Mouse (Mus musculus) intestine, embryonic 14.5 days (tissue): ENCODE results near the gene Pgs1. TPM values are rescaled to one million over a fixed set of nuclear protein-coding genes. Genes with fewer than 3 reads are reported as not detected.
A peak's percentile ranks its signal among the peaks of the same experiment; 100 is the strongest.

Experiments
- ATAC-seq: fragments of 200-750 bp; cut with Nextera tagmentation; replicated peaks from 2 replicates; pipeline ENCODE4 v1.8.0; 2017; ENCODE audit warnings: low read depth, moderate number of reproducible peaks, moderate TSS enrichment, moderate library complexity; ENCODE audit not compliant: low FRiP score, low TSS enrichment
- DNase-seq: peaks from one replicate; pipeline ENCODE4 v3.0.0-alpha.2; 2018; ENCODE audit warnings: low spot score
- H3K27ac ChIP-seq: fragments of 300-500 bp; sonication (generic); 2 replicates; pipeline ENCODE4 v1.5.1; 2014; ENCODE audit warnings: low read depth, mild to moderate bottlenecking, control low read depth
- H3K27me3 ChIP-seq: fragments of 300-500 bp; sonication (generic); replicated peaks from 2 replicates; pipeline ENCODE4 v1.6.1; 2014; ENCODE audit warnings: low read length, control low read depth; ENCODE audit not compliant: control insufficient read depth, insufficient read depth
- H3K36me3 ChIP-seq: fragments of 300-500 bp; sonication (generic); 2 replicates; pipeline ENCODE4 v1.6.1; 2014; ENCODE audit warnings: low read length, control low read depth; ENCODE audit not compliant: control insufficient read depth, insufficient read depth
- H3K4me1 ChIP-seq: fragments of 300-500 bp; sonication (generic); replicated peaks from 2 replicates; pipeline ENCODE4 v1.6.1; 2014; ENCODE audit warnings: low read length, control low read depth, mixed read lengths; ENCODE audit not compliant: control insufficient read depth, insufficient read depth
- H3K4me2 ChIP-seq: fragments of 300-500 bp; sonication (generic); 2 replicates; pipeline ENCODE4 v1.6.1; 2014; ENCODE audit warnings: low read length
- H3K4me3 ChIP-seq: fragments of 300-500 bp; sonication (generic); 2 replicates; pipeline ENCODE4 v1.5.1; 2014; ENCODE audit warnings: low read depth, low read length, control low read depth, mixed read lengths
- H3K9ac ChIP-seq: fragments of 300-500 bp; sonication (generic); 2 replicates; pipeline ENCODE4 v1.6.1; 2014; ENCODE audit warnings: mild to moderate bottlenecking, low read length
- H3K9me3 ChIP-seq: fragments of 300-500 bp; sonication (generic); 2 replicates; pipeline ENCODE4 v1.6.1; 2016; ENCODE audit warnings: low read length, control low read depth; ENCODE audit not compliant: control insufficient read depth
- WGBS: fragments of 180-500 bp; shearing (Covaris S2); extraction: QIAGEN DNeasy Blood & Tissue Kit; methylation state at CpG from one replicate; pipeline ENCODE4 v1.1.7; 2014; 5-methylcytosine and 5-hydroxymethylcytosine counted together
- polyA plus RNA-seq: library from polyadenylated mRNA; unstranded; fragments of >200 nt; fragmentation: Nextera tagmentation; extraction: Ambion mirVana; gene quantifications from 2 replicates; pipeline ENCODE4 v1.2.1, GENCODE M21; 2014

Pgs1 gene
- polyA plus RNA-seq, 1 experiment from 2014 or later, result 31.6 TPM

- no peak overlapping the region for H3K4me2 ChIP-seq
- DNase-seq (no peak), ATAC-seq (no peak)
- peaks cover 17% of the 10 kb centered on the region for H3K4me1 ChIP-seq
- no peak overlapping the region for H3K27ac ChIP-seq
- no peak overlapping the region for H3K4me3 ChIP-seq
- WGBS, result 55% methylated on average over 4 of the region's 5 CpGs
- no peaks in the 10 kb centered on the region for H3K9me3 ChIP-seq
- no peak overlapping the region for H3K9ac ChIP-seq
- no peaks in the 10 kb centered on the region for H3K27me3 ChIP-seq
- H3K36me3 ChIP-seq, result no peaks in the 10 kb centered on the region
Measured at GRCm38 (mm10) chr11:117977694-117978360, 8.3 kb upstream of the Pgs1 start.

- ATAC-seq, result no peak
- Histone ChIP-seq H3K9me3 (no peaks in the 10 kb centered on the region), H3K27ac (no peak overlapping the region), H3K36me3 (no peaks in the 10 kb centered on the region), H3K4me2 (no peak overlapping the region), H3K4me1 (peaks cover 13% of the 10 kb centered on the region), H3K9ac (no peak overlapping the region), H3K4me3 (no peak overlapping the region), H3K27me3 (no peaks in the 10 kb centered on the region)
- 58% methylated on average over 7 of the region's 7 CpGs for WGBS
- DNase-seq, result no peak
Measured at GRCm38 (mm10) chr11:117979388-117979787, 6.7 kb upstream of the Pgs1 start.

- 49% methylated on average over 5 of the region's 5 CpGs for WGBS
- no peak overlapping the region for H3K4me3 ChIP-seq
- no peak for DNase-seq
- H3K9me3 ChIP-seq, result no peaks in the 10 kb centered on the region
- no peaks in the 10 kb centered on the region for H3K27me3 ChIP-seq
- no peaks in the 10 kb centered on the region for H3K36me3 ChIP-seq
- no peak overlapping the region for H3K9ac ChIP-seq
- no peak overlapping the region for H3K4me2 ChIP-seq
- no peak overlapping the region for H3K27ac ChIP-seq
- no peak for ATAC-seq
- H3K4me1 ChIP-seq, result peaks cover 2% of the 10 kb centered on the region; the same call in 1 of the 2 replicates
Measured at GRCm38 (mm10) chr11:117982426-117982825, 3.7 kb upstream of the Pgs1 start.

GRCm38 (mm10) chr11:117983770-117984169, 2.3 kb upstream of the Pgs1 start:
- Histone ChIP-seq H3K4me2 (no peak overlapping the region), H3K9ac (no peak overlapping the region), H3K27me3 (no peaks in the 10 kb centered on the region), H3K27ac (no peak overlapping the region), H3K9me3 (no peaks in the 10 kb centered on the region), H3K4me1 (peaks cover 10% of the 10 kb centered on the region), H3K4me3 (no peak overlapping the region), H3K36me3 (no peaks in the 10 kb centered on the region)
- DNase-seq (no peak), ATAC-seq (no peak)
- WGBS, result 65% methylated on average over 7 of the region's 7 CpGs

GRCm38 (mm10) chr11:117987032-117987451, 950 bp downstream of the Pgs1 start:
- under 1% methylated on average over 32 of the region's 32 CpGs for WGBS
- peak; percentile 73 for DNase-seq
- no peaks in the 10 kb centered on the region for H3K9me3 ChIP-seq
- no peaks in the 10 kb centered on the region for H3K36me3 ChIP-seq
- ATAC-seq, result peak; percentile 73
- H3K27me3 ChIP-seq, result no peaks in the 10 kb centered on the region
- peak overlapping the region; percentile 19; the same call in 1 of the 2 replicates for H3K27ac ChIP-seq
- peak overlapping the region; percentile 71 for H3K4me3 ChIP-seq
- peak overlapping the region; percentile 76 for H3K9ac ChIP-seq
- peak overlapping the region; percentile 87 for H3K4me2 ChIP-seq
- H3K4me1 ChIP-seq, result peaks cover 14% of the 10 kb centered on the region

GRCm38 (mm10) chr11:117987968-117988367, 1.9 kb downstream of the Pgs1 start:
- peak overlapping the region; percentile 71 for H3K4me3 ChIP-seq
- H3K9me3 ChIP-seq, result no peaks in the 10 kb centered on the region
- DNase-seq (no peak), ATAC-seq (no peak)
- peaks cover 17% of the 10 kb centered on the region for H3K4me1 ChIP-seq
- no peaks in the 10 kb centered on the region for H3K27me3 ChIP-seq
- 71% methylated on average over 4 of the region's 4 CpGs for WGBS
- peak overlapping the region; percentile 87 for H3K4me2 ChIP-seq
- H3K9ac ChIP-seq, result no peak overlapping the region
- H3K27ac ChIP-seq, result no peak overlapping the region
- H3K36me3 ChIP-seq, result no peaks in the 10 kb centered on the region

- H3K36me3 ChIP-seq, result no peaks in the 10 kb centered on the region
- no peaks in the 10 kb centered on the region for H3K27me3 ChIP-seq
- H3K9me3 ChIP-seq, result no peaks in the 10 kb centered on the region
- H3K4me1 ChIP-seq, result peaks cover 30% of the 10 kb centered on the region
- no peak overlapping the region for H3K4me2 ChIP-seq
- H3K27ac ChIP-seq, result no peak overlapping the region
- H3K4me3 ChIP-seq, result no peak overlapping the region
- 93% methylated on average over 4 of the region's 4 CpGs for WGBS
- ATAC-seq, result no peak
- H3K9ac ChIP-seq, result no peak overlapping the region
- no peak for DNase-seq
Measured at GRCm38 (mm10) chr11:117989241-117989640, 3.1 kb downstream of the Pgs1 start.

GRCm38 (mm10) chr11:117989926-117990325, 3.8 kb downstream of the Pgs1 start:
- Histone ChIP-seq H3K4me1 (peaks cover 37% of the 10 kb centered on the region), H3K4me3 (no peak overlapping the region), H3K27ac (no peak overlapping the region), H3K4me2 (no peak overlapping the region), H3K9ac (no peak overlapping the region), H3K27me3 (no peaks in the 10 kb centered on the region), H3K9me3 (no peaks in the 10 kb centered on the region), H3K36me3 (no peaks in the 10 kb centered on the region)
- ATAC-seq (no peak), DNase-seq (no peak)
- WGBS, result 61% methylated on average over 10 of the region's 10 CpGs
